Mouse (Mus musculus) CH12.LX (cell line): ENCODE results near the gene Edc3. TPM values are rescaled to one million over a fixed set of nuclear protein-coding genes. Genes with fewer than 3 reads are reported as not detected.

Experiments
- DNase-seq: peaks from one replicate; pipeline ENCODE4 v3.0.0-alpha.2; 2013; ENCODE audit errors: extremely low read depth
- H3K27ac ChIP-seq: 2 replicates; pipeline ENCODE4 v1.5.1; 2012; ENCODE audit warnings: low read depth, mild to moderate bottlenecking, control low read depth, moderate library complexity; ENCODE audit not compliant: insufficient read depth
- H3K27me3 ChIP-seq: replicated peaks from 2 replicates; pipeline ENCODE3; 2012; ENCODE audit warnings: inconsistent platforms
- H3K36me3 ChIP-seq, 2 experiments: replicated peaks in 1 of 2; 2 replicates each; pipeline versions ENCODE3 to v1.6.1; 2012; ENCODE audit warnings: inconsistent platforms in 1 of 2, low read length in 1 of 2, mild to moderate bottlenecking in 1 of 2, mixed read lengths in 1 of 2, moderate library complexity in 1 of 2; ENCODE audit not compliant: control insufficient read depth in 1 of 2, insufficient read depth in 1 of 2
- H3K4me1 ChIP-seq, 2 experiments: 2 replicates each; pipeline ENCODE4 v1.6.1; 2012; ENCODE audit warnings: inconsistent platforms in 1 of 2, moderate library complexity in 1 of 2; ENCODE audit not compliant: insufficient read depth in 2 of 2, control insufficient read depth in 1 of 2
- H3K4me2 ChIP-seq: 2 replicates; pipeline ENCODE4 v1.6.1; 2012; ENCODE audit warnings: low read depth, mild to moderate bottlenecking, control low read depth; ENCODE audit not compliant: poor library complexity, insufficient read depth, severe bottlenecking
- H3K4me3 ChIP-seq, 3 experiments: fragments of 150-350 bp in 1 of 3; sonication (generic) in 1 of 3; replicated peaks in 1 of 3; 2 replicates each; pipeline versions ENCODE3 to v1.5.1; 2011 to 2012; ENCODE audit warnings: low read depth in 2 of 3, low read length in 2 of 3, mild to moderate bottlenecking in 2 of 3, moderate library complexity in 2 of 3, control low read depth in 1 of 3, improper control_type of control experiment in 1 of 3, inconsistent platforms in 1 of 3, mixed read lengths in 1 of 3; ENCODE audit not compliant: poor library complexity in 1 of 3
- H3K79me2 ChIP-seq: replicated peaks from 2 replicates; pipeline ENCODE4 v1.6.1; 2012; ENCODE audit warnings: mild to moderate bottlenecking, moderate library complexity; ENCODE audit not compliant: control insufficient read depth, poor library complexity, insufficient read depth, severe bottlenecking; ENCODE audit errors: extremely low read depth
- H3K9ac ChIP-seq: 2 replicates; pipeline ENCODE4 v1.6.1; 2012; ENCODE audit warnings: low read depth, mild to moderate bottlenecking, control low read depth, moderate library complexity; ENCODE audit not compliant: insufficient read depth
- H3K9me3 ChIP-seq: replicated peaks from 2 replicates; pipeline ENCODE3; 2012; ENCODE audit warnings: low read length, inconsistent platforms, mixed read lengths
- CHD2 ChIP-seq: IDR thresholded peaks from 2 replicates; pipeline ENCODE4 v1.6.1; 2011; ENCODE audit warnings: low read length, improper control_type of control experiment
- E2F4 ChIP-seq: IDR thresholded peaks from 2 replicates; pipeline ENCODE4 v1.6.1; 2011; ENCODE audit warnings: low read depth, low read length, improper control_type of control experiment; ENCODE audit not compliant: insufficient replicate concordance
- ELF1 ChIP-seq: IDR thresholded peaks from 2 replicates; pipeline ENCODE4 v1.6.1; 2014; ENCODE audit warnings: low read depth, mild to moderate bottlenecking, inconsistent platforms, low read length, improper control_type of control experiment
- EP300 ChIP-seq: IDR thresholded peaks from 2 replicates; pipeline ENCODE4 v1.6.1; 2011; ENCODE audit warnings: low read length, improper control_type of control experiment
- ETS1 ChIP-seq: conservative IDR thresholded peaks from 2 replicates; pipeline ENCODE4 v1.6.1; 2012; ENCODE audit warnings: low read depth, mild to moderate bottlenecking, inconsistent platforms, low read length, improper control_type of control experiment, moderate library complexity
- GABPA ChIP-seq: IDR thresholded peaks from 2 replicates; pipeline ENCODE4 v1.6.1; 2012; ENCODE audit warnings: low read depth, low read length, improper control_type of control experiment, inconsistent platforms; ENCODE audit not compliant: insufficient replicate concordance
- HCFC1 ChIP-seq: IDR thresholded peaks from 2 replicates; pipeline ENCODE4 v1.6.1; 2012; ENCODE audit warnings: low read depth, mild to moderate bottlenecking, inconsistent platforms, low read length, improper control_type of control experiment
- IRF4 ChIP-seq: IDR thresholded peaks from 2 replicates; pipeline ENCODE4 v1.6.1; 2014; ENCODE audit warnings: low read depth, mild to moderate bottlenecking, inconsistent platforms, low read length, improper control_type of control experiment
- JUND ChIP-seq: conservative IDR thresholded peaks from 2 replicates; pipeline ENCODE4 v1.6.1; 2011; ENCODE audit warnings: low read depth, low read length, improper control_type of control experiment
- KAT2A ChIP-seq: IDR thresholded peaks from 2 replicates; pipeline ENCODE4 v1.6.1; 2012; ENCODE audit warnings: low read length, improper control_type of control experiment, inconsistent platforms; ENCODE audit not compliant: insufficient replicate concordance
- MAFK ChIP-seq: IDR thresholded peaks from 2 replicates; pipeline ENCODE4 v1.6.1; 2011; ENCODE audit warnings: low read length, improper control_type of control experiment; ENCODE audit not compliant: insufficient replicate concordance
- MAZ ChIP-seq: IDR thresholded peaks from 2 replicates; pipeline ENCODE4 v1.6.1; 2012; ENCODE audit warnings: low read depth, mild to moderate bottlenecking, inconsistent platforms, low read length, improper control_type of control experiment, moderate library complexity
- MEF2A ChIP-seq: IDR thresholded peaks from 2 replicates; pipeline ENCODE4 v1.6.1; 2014; ENCODE audit warnings: low read depth, mild to moderate bottlenecking, inconsistent platforms, low read length, improper control_type of control experiment, borderline replicate concordance
- MXI1 ChIP-seq: IDR thresholded peaks from 2 replicates; pipeline ENCODE4 v1.6.1; 2011; ENCODE audit warnings: mild to moderate bottlenecking, low read depth, low read length, improper control_type of control experiment
- NELFE ChIP-seq: IDR thresholded peaks from 2 replicates; pipeline ENCODE4 v1.6.1; 2011; ENCODE audit warnings: low read depth, low read length, improper control_type of control experiment
- PAX5 ChIP-seq: IDR thresholded peaks from 2 replicates; pipeline ENCODE4 v1.6.1; 2012; ENCODE audit warnings: low read length, inconsistent platforms, mixed read lengths
- POLR2AphosphoS2 ChIP-seq: IDR thresholded peaks from 2 replicates; pipeline ENCODE4 v1.6.1; 2011; ENCODE audit warnings: low read depth, low read length, improper control_type of control experiment
- RCOR1 ChIP-seq: conservative IDR thresholded peaks from 2 replicates; pipeline ENCODE4 v1.6.1; 2012; ENCODE audit warnings: low read depth, mild to moderate bottlenecking, inconsistent platforms, low read length, improper control_type of control experiment
- SMC3 ChIP-seq: IDR thresholded peaks from 2 replicates; pipeline ENCODE4 v1.6.1; 2011; ENCODE audit warnings: low read depth, low read length, improper control_type of control experiment
- TBP ChIP-seq: conservative IDR thresholded peaks from 2 replicates; pipeline ENCODE4 v1.6.1; 2011; ENCODE audit warnings: low read depth, low read length, improper control_type of control experiment
- TCF12 ChIP-seq: IDR thresholded peaks from 2 replicates; pipeline ENCODE4 v1.6.1; 2014; ENCODE audit warnings: low read depth, mild to moderate bottlenecking, inconsistent platforms, low read length, improper control_type of control experiment
- USF1 ChIP-seq: IDR thresholded peaks from 2 replicates; pipeline ENCODE4 v1.6.1; 2014; ENCODE audit warnings: low read depth, mild to moderate bottlenecking, inconsistent platforms, low read length, improper control_type of control experiment
- ZC3H11A ChIP-seq: IDR thresholded peaks from 2 replicates; pipeline ENCODE4 v1.6.1; 2012; ENCODE audit warnings: low read depth, mild to moderate bottlenecking, inconsistent platforms, low read length, improper control_type of control experiment
- ZNF384 ChIP-seq: IDR thresholded peaks from 2 replicates; pipeline ENCODE4 v1.6.1; 2012; ENCODE audit warnings: low read depth, low read length, improper control_type of control experiment, inconsistent platforms
- dilution Hi-C: fragments of 300-500 bp; cut with MboI; formaldehyde crosslinking; loops from 2 replicates; pipeline ENCODE4 v1.14.3; 2020; ENCODE audit warnings: low sequenced_read_pairs; ENCODE audit not compliant: extremely low pct_unique_long_range_greater_than_20kb, extremely low pct_ligation_motif_present
- in situ Hi-C: fragments of 300-500 bp; cut with MboI; formaldehyde crosslinking; loops from 3 replicates; pipeline ENCODE4 v1.14.3; 2019; ENCODE audit warnings: low sequenced_read_pairs, low pct_ligation_motif_present, low pct_unique_long_range_greater_than_20kb, mixed read lengths
- polyA plus RNA-seq: library from polyadenylated mRNA; unstranded; fragments of >175 nt; gene quantifications from 2 replicates; pipeline ENCODE4 v1.2.1, GENCODE M21; 2012; ENCODE audit warnings: low read depth; ENCODE audit not compliant: insufficient read length
- total RNA-seq, 2 experiments: library from RNA; depleted of rRNA; stranded (reverse); fragments of 300-350 nt in 1 of 2; fragments of >200 nt in 1 of 2; gene quantifications; 2 replicates each; pipeline ENCODE4 v1.2.3; 2012 to 2014

Gene Edc3
- total and polyA plus RNA-seq, 3 experiments = 10.6 to 24.1 (median 13.6) TPM

DNA sequence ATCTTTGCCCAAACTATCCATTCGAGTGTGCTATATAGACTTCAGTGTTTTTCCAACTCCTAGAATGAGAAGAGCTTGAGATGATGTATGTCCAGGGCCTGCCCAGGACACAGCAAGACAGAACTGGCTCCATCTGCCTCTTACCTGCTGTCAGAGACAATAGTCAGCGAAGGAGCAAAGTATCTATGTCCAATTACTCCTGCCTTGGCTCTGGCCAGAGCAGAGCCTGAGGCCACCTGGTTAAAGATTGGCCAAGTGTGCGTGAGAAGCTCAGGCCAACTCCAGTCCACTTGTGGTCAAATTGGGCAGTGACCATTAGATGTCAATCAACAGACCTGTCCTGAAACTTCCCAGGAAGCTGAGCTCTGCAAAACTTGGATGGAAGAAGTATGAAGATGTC, 38.8 kb upstream of the Edc3 start:
- Histone ChIP-seq H3K27ac (no peak overlapping the region), H3K27me3 (peaks cover 36% of the 10 kb centered on the region), H3K4me3 (no peak overlapping the region), H3K79me2 (no peaks in the 10 kb centered on the region), H3K9ac (no peak overlapping the region), H3K4me1 (no peaks in the 10 kb centered on the region; a peak in 1 of 4 replicates), H3K36me3 (no peaks in the 10 kb centered on the region), H3K9me3 (no peaks in the 10 kb centered on the region), H3K4me2 (no peak overlapping the region)
- dilution Hi-C loops (no loop called here), in situ Hi-C loops (loop anchor here (5.0 kb wide), 1 partner anchor 83 kb away; no protein-coding TSS in a partner anchor)
- DNase-seq = no peak
- TF ChIP-seq POLR2AphosphoS2 = no peak
- TF ChIP-seq USF1 = no peak
- no peak for TF ChIP-seq TCF12
- no peak for TF ChIP-seq KAT2A
- TF ChIP-seq MAZ = no peak
- no peak for TF ChIP-seq ELF1
- no peak for TF ChIP-seq E2F4
- no peak for TF ChIP-seq IRF4
- no peak for TF ChIP-seq RCOR1
- TF ChIP-seq SMC3 = no peak
- TF ChIP-seq ZNF384 = no peak
- TF ChIP-seq GABPA = no peak
- no peak for TF ChIP-seq MEF2A

DNA sequence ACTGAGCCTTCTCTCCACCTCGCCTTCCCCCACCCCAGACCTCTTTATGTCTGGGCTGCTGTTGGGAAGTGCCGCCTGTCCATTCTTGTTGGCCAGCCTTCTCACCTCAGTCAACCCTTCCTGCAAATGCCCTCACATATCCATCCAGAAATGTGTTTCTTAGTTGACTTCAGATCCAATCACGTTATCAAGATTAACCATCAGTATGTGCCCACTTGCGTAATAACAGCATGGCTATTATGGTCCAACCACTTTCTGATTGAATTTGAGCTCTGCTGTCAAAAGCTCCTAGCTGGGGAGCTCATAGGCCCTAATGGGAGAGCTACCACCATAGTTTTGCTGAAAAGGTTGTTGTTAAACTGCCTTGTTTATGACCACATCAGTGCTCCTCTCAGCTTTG, 37.3 kb upstream of the Edc3 start:
- dilution Hi-C loops = no loop called here
- no peaks in the 10 kb centered on the region; a peak in 1 of 4 replicates for H3K4me1 ChIP-seq
- H3K79me2 ChIP-seq = no peaks in the 10 kb centered on the region
- no peaks in the 10 kb centered on the region for H3K36me3 ChIP-seq
- in situ Hi-C loops = no loop called here
- TF ChIP-seq NELFE (no peak), TBP (no peak), ZC3H11A (no peak), EP300 (no peak), CHD2 (no peak), PAX5 (no peak), MXI1 (no peak), MAZ (no peak), MAFK (no peak), JUND (no peak), HCFC1 (no peak), RCOR1 (no peak), ETS1 (no peak)
- H3K27ac ChIP-seq = no peak overlapping the region
- no peak overlapping the region for H3K4me2 ChIP-seq
- H3K27me3 ChIP-seq = peaks cover 33% of the 10 kb centered on the region
- H3K9me3 ChIP-seq = no peaks in the 10 kb centered on the region
- no peak for DNase-seq
- no peak overlapping the region for H3K9ac ChIP-seq
- H3K4me3 ChIP-seq = no peak overlapping the region
